Mouse (Mus musculus): Measurements from ENCODE around the gene Fam186b. TPM values are rescaled to one million over a fixed set of nuclear protein-coding genes. Genes with fewer than 3 reads are reported as not detected.

The Fam186b gene
- polyA plus RNA-seq (2012; ENCODE audit: insufficient read depth, insufficient read length, missing spikeins): not detected in 2 replicates

DNA sequence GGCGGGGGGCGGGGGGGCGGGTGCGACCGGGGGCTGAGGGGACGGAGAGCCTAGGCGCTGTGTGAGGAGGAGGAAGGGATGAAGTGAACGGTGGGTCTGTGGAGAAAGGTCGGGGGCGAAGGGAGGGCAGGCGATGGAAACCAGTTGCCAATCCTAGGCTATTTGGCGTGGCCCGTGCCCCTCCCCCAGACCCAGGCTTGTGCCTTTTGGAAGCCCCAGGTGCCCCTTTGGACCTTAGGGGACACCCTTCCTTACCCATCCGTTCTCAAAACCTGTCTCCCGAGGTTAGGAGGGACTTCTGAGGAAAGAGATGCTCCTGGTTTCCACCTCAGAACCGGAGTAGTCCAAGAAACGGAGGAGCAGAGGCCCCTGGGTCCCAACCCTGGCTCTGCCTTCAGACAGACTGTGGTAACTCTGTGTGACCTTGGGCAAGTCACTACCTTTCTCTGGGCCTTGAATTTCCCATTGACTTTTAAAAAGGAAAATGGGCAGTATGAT lies at the start of gene Fam186b:
Gene Fam186b (minus strand): TSS at position 405 of the 498 bp plus-strand sequence.
- H3K4me3 ChIP-seq (ENCODE audit: insufficient read depth, low read depth, low read length): peak within 1 kb of the TSS; percentile 82
- H3K27ac ChIP-seq (replicated peaks; ENCODE audit: low read depth, low read length): peak within 1 kb of the TSS; percentile 23
- H3K4me1 ChIP-seq (ENCODE audit: control insufficient read depth, insufficient read depth, insufficient read length, low read length): no peaks in the 10 kb centered on the region

GRCm38 (mm10) chr15:99344961-99345360 lies 49.3 kb upstream of the Fam186b start:
- H3K4me3 ChIP-seq (ENCODE audit: insufficient read depth, low read depth, low read length): no peak overlapping the region
- peaks cover 54% of the 10 kb centered on the region for H3K4me1 ChIP-seq (ENCODE audit: control insufficient read depth, insufficient read depth, insufficient read length, low read length)
- peak overlapping the region; percentile 6; the same call in 1 of the 2 replicates for H3K27ac ChIP-seq (replicated peaks; ENCODE audit: low read depth, low read length)

DNA sequence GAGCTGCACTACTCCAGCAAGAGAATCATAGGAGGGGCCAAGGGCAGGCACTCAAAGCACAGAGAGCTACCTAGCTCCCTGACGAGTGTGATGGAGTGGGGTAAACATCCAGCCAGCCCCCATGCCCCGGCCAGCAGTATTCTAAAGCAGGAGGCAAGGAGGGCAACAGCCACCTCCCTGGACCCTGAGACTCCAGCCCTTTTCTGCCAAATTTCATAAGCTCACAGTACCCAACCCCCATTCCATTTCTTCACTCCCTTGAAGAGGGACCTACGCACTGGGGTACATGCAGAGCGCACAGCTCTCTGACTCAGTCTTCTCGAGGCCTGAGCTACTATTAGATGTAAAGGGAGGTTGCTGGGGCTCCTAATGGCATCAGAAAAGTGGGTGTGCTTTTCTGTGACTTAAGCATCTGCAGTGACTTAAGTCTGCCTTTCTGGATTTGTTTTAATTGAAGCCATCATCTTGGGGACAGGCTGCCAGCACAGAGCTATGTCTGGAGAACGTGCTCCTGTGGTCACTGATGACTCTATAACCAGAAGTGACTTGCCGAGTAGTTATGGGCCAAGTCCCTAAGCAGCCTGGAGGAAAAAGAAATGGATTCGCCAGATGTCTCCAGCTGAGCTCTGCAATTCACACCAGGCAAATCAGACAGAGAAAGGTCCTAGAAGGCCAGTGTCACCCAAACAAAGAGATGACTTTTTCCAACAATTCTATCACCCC lies 48.6 kb upstream of the Fam186b start:
- Histone ChIP-seq H3K4me1 (ENCODE audit: control insufficient read depth, insufficient read depth, insufficient read length, low read length) (peaks cover 59% of the 10 kb centered on the region), H3K27ac (replicated peaks; ENCODE audit: low read depth, low read length) (peak overlapping the region; percentile 46), H3K4me3 (ENCODE audit: insufficient read depth, low read depth, low read length) (no peak overlapping the region)

- Histone ChIP-seq H3K4me1 (ENCODE audit: control insufficient read depth, insufficient read depth, insufficient read length, low read length) (peaks cover 61% of the 10 kb centered on the region), H3K4me3 (ENCODE audit: insufficient read depth, low read depth, low read length) (no peak overlapping the region), H3K27ac (replicated peaks; ENCODE audit: low read depth, low read length) (peak overlapping the region; percentile 46)
Observed at GRCm38 (mm10) chr15:99343414-99344147, 47.9 kb upstream of the Fam186b start.

GRCm38 (mm10) chr15:99342194-99342981 lies 46.7 kb upstream of the Fam186b start:
- no peak overlapping the region for H3K4me3 ChIP-seq (ENCODE audit: insufficient read depth, low read depth, low read length)
- no peak overlapping the region for H3K27ac ChIP-seq (replicated peaks; ENCODE audit: low read depth, low read length)
- peaks cover 59% of the 10 kb centered on the region for H3K4me1 ChIP-seq (ENCODE audit: control insufficient read depth, insufficient read depth, insufficient read length, low read length)

DNA sequence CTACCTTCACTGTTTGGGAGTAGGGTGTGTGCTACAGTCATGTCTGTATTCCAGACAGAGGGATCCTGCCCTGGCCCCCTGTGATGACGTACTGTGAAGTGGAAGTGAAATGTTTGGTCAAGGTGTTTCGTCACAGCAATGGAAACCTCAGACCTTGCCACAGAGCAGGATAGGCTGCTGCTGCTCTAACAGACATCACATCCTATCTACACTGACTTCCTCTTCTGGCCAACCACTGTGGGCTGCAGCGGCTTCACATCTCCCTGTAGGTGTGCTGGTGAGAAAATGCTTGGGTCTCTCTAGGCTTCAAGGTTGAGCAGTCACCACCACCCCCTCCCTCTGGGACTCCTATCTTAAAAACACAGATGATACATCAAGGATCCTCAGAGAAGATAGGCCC lies 45.4 kb upstream of the Fam186b start:
- H3K27ac ChIP-seq (replicated peaks; ENCODE audit: low read depth, low read length): 0 out of 2 replicates have a peak overlapping the region, but pooled peaks have one; percentile 3

DNA sequence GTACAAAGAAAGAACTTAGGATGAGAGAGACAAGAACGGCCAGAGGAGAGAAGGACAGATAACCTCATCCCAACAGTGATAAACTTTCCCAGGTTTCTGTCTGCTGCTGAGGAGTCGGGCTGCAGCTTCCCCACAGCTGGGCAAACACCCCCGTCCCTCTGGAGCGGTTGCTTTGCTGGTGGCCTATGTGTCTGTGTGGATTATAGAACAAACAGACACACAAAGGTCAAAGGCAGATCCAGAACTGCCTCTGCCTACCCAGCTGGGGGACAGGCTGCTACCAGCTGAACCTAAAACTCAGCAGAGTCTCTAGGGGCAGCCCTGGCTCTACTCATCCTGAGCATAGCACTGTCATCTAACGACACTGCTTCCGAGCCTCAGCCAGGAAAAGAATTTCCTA lies 44.0 kb upstream of the Fam186b start:
- Histone ChIP-seq H3K4me3 (ENCODE audit: insufficient read depth, low read depth, low read length) (no peak overlapping the region), H3K4me1 (ENCODE audit: control insufficient read depth, insufficient read depth, insufficient read length, low read length) (peaks cover 57% of the 10 kb centered on the region), H3K27ac (replicated peaks; ENCODE audit: low read depth, low read length) (0 out of 2 replicates have a peak overlapping the region, but pooled peaks have one; percentile 20)

More for the DNA sequence above, 45.4 kb upstream of the Fam186b start:
- Histone ChIP-seq H3K4me3 (ENCODE audit: insufficient read depth, low read depth, low read length) (no peak overlapping the region), H3K4me1 (ENCODE audit: control insufficient read depth, insufficient read depth, insufficient read length, low read length) (peaks cover 59% of the 10 kb centered on the region)

GRCm38 (mm10) chr15:99338916-99339315 lies 43.2 kb upstream of the Fam186b start:
- Histone ChIP-seq H3K27ac (replicated peaks; ENCODE audit: low read depth, low read length) (no peak overlapping the region), H3K4me1 (ENCODE audit: control insufficient read depth, insufficient read depth, insufficient read length, low read length) (peaks cover 59% of the 10 kb centered on the region), H3K4me3 (ENCODE audit: insufficient read depth, low read depth, low read length) (no peak overlapping the region)

- peaks cover 62% of the 10 kb centered on the region for H3K4me1 ChIP-seq (ENCODE audit: control insufficient read depth, insufficient read depth, insufficient read length, low read length)
- peak overlapping the region; percentile 41 for H3K27ac ChIP-seq (replicated peaks; ENCODE audit: low read depth, low read length)
- H3K4me3 ChIP-seq (ENCODE audit: insufficient read depth, low read depth, low read length): no peak overlapping the region
Observed at GRCm38 (mm10) chr15:99335801-99336320, 40.2 kb upstream of the Fam186b start.

DNA sequence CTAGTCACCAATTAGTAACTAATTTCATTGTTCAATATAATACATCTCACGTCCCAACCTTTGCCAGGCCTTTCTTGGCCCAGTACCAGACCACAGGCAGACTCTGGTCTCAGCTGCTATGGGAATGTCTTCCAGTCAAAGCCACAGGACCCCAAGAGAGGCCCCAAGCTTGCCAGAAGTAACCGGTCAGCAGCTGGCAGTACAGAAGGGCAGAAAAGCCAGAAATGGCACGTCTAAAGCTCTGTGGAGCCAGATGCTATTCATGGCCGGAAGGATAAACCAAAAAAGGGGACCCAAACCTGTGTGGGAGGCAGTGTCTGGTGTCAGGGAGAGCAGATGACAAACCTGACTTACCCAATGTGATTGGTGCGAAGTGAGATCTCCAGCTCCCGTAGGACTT lies 38.8 kb upstream of the Fam186b start:
- peak overlapping the region; percentile 94 for H3K27ac ChIP-seq (replicated peaks; ENCODE audit: low read depth, low read length)
- no peak overlapping the region for H3K4me3 ChIP-seq (ENCODE audit: insufficient read depth, low read depth, low read length)
- H3K4me1 ChIP-seq (ENCODE audit: control insufficient read depth, insufficient read depth, insufficient read length, low read length): peaks cover 66% of the 10 kb centered on the region

GRCm38 (mm10) chr15:99333676-99334065 lies 38.0 kb upstream of the Fam186b start:
- Histone ChIP-seq H3K27ac (replicated peaks; ENCODE audit: low read depth, low read length) (peak overlapping the region; percentile 94), H3K4me3 (ENCODE audit: insufficient read depth, low read depth, low read length) (no peak overlapping the region), H3K4me1 (ENCODE audit: control insufficient read depth, insufficient read depth, insufficient read length, low read length) (peaks cover 62% of the 10 kb centered on the region)

- H3K27ac ChIP-seq (replicated peaks; ENCODE audit: low read depth, low read length): peak overlapping the region; percentile 94
- peaks cover 62% of the 10 kb centered on the region for H3K4me1 ChIP-seq (ENCODE audit: control insufficient read depth, insufficient read depth, insufficient read length, low read length)
- no peak overlapping the region for H3K4me3 ChIP-seq (ENCODE audit: insufficient read depth, low read depth, low read length)
Observed at GRCm38 (mm10) chr15:99332921-99333675, 37.4 kb upstream of the Fam186b start.

DNA sequence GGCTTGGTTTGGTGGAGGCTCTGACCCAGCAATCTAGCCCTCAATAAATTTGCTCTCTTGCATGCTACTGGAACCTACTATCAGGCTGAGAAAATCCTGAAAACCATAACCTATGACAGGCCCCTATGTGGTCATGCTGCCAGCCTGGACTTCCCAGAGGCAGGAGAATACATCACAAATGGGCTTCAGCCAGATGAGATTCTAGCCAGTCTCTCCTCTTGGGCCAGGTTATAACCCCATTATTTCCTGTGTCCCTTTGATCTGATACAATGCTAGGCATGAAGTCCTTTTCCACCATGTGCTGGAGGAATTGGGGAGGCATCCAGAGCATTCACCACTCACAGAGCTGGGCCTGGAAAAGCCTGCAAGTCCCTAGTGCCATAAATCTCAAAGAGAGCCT lies 36.4 kb upstream of the Fam186b start:
- Histone ChIP-seq H3K4me1 (ENCODE audit: control insufficient read depth, insufficient read depth, insufficient read length, low read length) (peaks cover 60% of the 10 kb centered on the region), H3K27ac (replicated peaks; ENCODE audit: low read depth, low read length) (peak overlapping the region; percentile 80), H3K4me3 (ENCODE audit: insufficient read depth, low read depth, low read length) (no peak overlapping the region)

- Histone ChIP-seq H3K27ac (replicated peaks; ENCODE audit: low read depth, low read length) (peak overlapping the region; percentile 80), H3K4me1 (ENCODE audit: control insufficient read depth, insufficient read depth, insufficient read length, low read length) (peaks cover 57% of the 10 kb centered on the region), H3K4me3 (ENCODE audit: insufficient read depth, low read depth, low read length) (no peak overlapping the region)
Observed at GRCm38 (mm10) chr15:99331341-99331740, 35.7 kb upstream of the Fam186b start.

Measured in brown adipose tissue, adult 24 weeks (tissue).